Mouse (Mus musculus): Measurements from ENCODE around the gene Dph7. TPM values are rescaled to one million over a fixed set of nuclear protein-coding genes. Genes with fewer than 3 reads are reported as not detected.

Gene Dph7
- polyA plus RNA-seq (2015; fragmentation: Nextera tagmentation; extraction: Ambion mirVana) = 15.2 and 15.6 TPM in 2 replicates

GRCm38 (mm10) chr2:24962304-24963000 lies at the start of gene Dph7:
TSS of gene Dph7 (plus strand) at chr2:24962400.

DNA sequence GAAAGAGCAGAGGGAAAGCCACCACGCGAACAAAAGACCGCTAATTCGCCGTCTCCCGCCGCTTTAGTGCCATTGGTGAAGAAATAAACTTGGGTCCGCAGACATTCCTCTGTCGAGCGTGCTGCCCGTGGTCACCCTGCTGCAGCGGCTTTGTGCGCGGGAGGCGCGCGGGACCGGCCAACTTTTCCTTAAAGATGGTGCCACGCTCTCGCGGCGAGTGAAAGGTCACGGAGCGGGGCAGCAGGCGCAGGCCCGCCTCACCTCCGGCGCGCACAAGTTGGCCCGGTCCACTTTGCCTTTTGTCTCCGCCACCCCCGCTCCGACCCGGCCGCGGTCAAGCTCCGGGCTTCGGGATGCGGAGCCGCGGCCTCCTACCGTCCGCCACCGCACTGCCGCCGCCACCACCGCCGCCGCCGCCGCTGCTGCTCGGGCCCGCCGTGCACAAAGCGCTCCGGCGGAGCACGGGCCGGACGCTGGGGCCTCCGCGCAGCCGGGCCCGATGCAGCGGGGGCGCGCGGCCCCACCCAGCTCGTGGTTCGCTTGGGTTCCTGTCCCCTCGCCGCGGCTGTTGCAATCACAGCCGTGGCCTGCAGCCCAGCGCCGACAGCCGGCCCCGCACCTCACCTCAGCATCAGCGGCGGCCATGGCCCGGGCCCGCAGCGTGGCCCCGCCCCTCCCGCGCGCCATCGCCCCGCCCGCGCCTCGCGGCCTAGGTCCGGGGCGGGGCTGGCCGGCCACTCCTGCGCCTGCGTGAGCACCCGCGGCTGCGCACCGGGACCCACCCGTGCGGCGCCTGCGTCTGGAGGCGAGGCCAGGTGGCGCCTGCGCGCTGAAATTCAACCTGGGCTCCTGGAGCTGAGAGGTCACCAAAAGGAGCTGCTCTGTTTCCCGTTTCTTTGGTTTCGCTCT lies 43.0 kb upstream of the Dph7 start, which contains the start of gene Ehmt1:
Gene Ehmt1, minus strand, starts transcription at position 685 of the 909 bp plus-strand sequence.

GRCm38 (mm10) chr2:24935057-24935796 lies 27.0 kb upstream of the Dph7 start, which contains the start of gene Arrdc1:
TSS of gene Arrdc1 (minus strand) at chr2:24935252.

DNA sequence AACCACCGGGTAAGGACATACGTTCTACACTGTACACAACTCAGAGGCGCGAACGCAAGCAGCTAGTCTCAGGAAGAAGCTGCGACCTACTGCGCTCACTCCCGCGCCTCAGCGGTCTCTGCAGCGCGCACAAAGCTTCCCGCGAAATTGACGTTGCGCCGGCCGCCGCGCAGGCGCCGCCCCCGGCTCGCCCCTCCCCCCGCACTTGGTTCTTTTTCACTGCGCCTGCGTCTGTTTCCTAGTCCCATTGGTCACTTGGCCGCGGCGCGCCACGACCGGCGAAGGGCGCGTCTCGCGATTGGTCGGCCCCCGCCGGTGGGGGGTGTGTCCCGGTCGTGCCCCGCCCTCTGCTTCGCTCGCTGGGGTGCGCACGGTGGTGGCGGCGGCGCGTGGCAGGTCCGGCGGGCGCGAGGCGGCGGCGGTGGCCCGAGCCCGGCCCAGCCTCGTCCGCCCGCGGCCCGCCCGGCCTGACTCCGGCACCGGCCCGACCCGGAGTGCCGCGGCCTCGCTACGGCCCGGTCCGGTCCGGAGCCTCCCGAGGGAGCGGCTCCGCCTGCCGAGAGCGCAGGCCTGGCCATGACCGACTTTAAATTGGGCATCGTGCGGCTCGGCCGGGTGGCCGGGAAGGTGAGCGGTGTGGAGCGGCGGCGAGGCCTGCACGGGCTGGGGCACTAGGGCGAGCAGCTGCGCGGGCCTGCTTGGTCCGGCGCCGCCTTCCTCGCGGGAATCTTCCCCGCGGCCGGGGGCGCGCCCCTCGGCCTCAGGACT lies 12.6 kb upstream of the Dph7 start, which contains the start of gene Zmynd19:
Gene Zmynd19, plus strand, starts transcription at position 372 of the 768 bp plus-strand sequence.

DNA sequence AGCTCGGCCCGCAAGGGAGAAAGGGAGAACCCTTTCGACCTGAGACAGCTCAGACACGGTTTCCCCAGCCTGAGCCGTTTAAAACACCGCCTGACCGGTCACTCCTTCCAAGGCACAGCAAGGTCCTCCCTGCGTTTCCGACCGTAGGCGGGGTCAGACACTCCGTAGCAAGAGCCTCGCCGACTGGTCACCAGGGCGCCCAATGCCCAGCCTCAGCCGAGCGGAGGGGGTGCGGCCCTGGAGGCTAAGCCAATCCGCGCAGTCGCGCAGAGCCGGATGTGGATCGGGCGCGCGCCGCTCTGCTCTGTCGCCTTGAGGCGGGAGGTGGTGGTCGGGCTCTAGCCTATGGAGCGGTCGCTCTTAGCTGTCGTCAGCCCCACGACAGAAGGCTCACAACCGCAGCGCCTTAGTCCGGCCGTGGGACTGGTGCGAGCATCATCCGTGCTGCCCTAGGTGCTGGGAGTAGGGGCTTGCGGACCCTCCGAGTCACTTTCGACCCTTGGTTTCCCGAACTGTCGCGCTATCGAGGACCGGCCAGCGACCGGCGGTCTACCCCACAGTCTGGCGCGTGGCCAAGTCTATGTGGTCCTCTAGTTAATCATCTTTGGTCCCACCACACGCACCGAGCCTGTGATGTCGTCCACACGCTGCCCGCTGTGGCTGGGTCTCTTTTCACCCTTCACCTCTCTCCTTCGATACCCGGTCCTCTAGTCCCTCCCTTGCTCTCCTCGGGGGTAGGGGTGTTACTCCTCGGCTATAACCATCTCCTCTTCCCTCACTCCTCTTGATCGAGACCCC lies 12.9 kb downstream of the Dph7 start, which contains the start of gene Mrpl41:
Gene Mrpl41, minus strand, starts transcription at position 193 of the 798 bp plus-strand sequence.

DNA sequence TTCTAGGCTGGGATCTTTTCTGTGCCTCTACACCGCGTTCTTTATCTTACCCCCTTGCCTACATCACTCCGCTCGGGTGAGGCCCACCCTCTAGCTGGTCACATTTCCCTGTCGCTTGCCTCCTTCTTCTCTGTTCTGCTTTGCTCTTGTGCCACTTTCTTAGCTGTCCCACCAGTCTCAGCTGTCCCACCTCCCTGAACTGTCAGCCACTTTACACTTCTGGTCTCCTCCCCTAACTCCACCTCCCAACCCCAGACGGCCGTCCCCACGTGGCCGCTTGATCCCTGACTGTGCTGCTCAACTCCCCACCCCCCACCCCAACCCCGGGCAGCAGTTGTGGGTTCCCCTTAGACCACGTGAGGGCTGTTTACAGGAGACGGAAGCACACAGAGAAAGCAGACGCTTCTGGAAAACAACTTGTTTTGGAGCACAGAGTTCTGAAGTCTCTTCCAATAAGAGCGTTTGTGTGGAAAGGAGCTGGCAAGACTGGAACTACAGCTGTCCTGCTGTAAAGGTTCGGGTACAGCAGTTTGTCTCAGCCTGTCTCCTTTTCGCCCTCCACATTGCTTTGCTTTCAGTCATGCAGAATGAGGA lies 13.6 kb downstream of the Dph7 start, which contains the start of gene Pnpla7:
Gene Pnpla7, plus strand, starts transcription at position 330 of the 594 bp plus-strand sequence.

Other genes with a start within 250 kb of the Dph7 start
- 0.01 and 0.06 TPM in 2 replicates for gene Cacna1b, start 199.2 kb upstream of the Dph7 start, polyA plus RNA-seq (2015; fragmentation: Nextera tagmentation; extraction: Ambion mirVana)
- gene Ehmt1, start 42.8 kb upstream of the Dph7 start, polyA plus RNA-seq (2015; fragmentation: Nextera tagmentation; extraction: Ambion mirVana) = 25.0 and 28.0 TPM in 2 replicates
- gene Arrdc1, start 27.1 kb upstream of the Dph7 start, polyA plus RNA-seq (2015; fragmentation: Nextera tagmentation; extraction: Ambion mirVana) = 39.2 and 50.4 TPM in 2 replicates
- gene Zmynd19, start 12.6 kb upstream of the Dph7 start, polyA plus RNA-seq (2015; fragmentation: Nextera tagmentation; extraction: Ambion mirVana) = 13.4 and 15.2 TPM in 2 replicates
- 97.8 and 105 TPM in 2 replicates for gene Mrpl41, start 12.7 kb downstream of the Dph7 start, polyA plus RNA-seq (2015; fragmentation: Nextera tagmentation; extraction: Ambion mirVana)
- 24.9 and 30.7 TPM in 2 replicates for gene Pnpla7, start 13.6 kb downstream of the Dph7 start, polyA plus RNA-seq (2015; fragmentation: Nextera tagmentation; extraction: Ambion mirVana)
- gene Nsmf, start 92.0 kb downstream of the Dph7 start, polyA plus RNA-seq (2015; fragmentation: Nextera tagmentation; extraction: Ambion mirVana) = 16.5 and 22.2 TPM in 2 replicates
- gene Entpd8, start 117.9 kb downstream of the Dph7 start, polyA plus RNA-seq (2015; fragmentation: Nextera tagmentation; extraction: Ambion mirVana) = not detected in 2 replicates
- gene Noxa1, start 132.7 kb downstream of the Dph7 start, polyA plus RNA-seq (2015; fragmentation: Nextera tagmentation; extraction: Ambion mirVana) = 0.07 and 0.21 TPM in 2 replicates
- 5.3 and 5.6 TPM in 2 replicates for gene Nrarp, start 218.4 kb downstream of the Dph7 start, polyA plus RNA-seq (2015; fragmentation: Nextera tagmentation; extraction: Ambion mirVana)
- gene Tor4a, start 234.5 kb downstream of the Dph7 start, polyA plus RNA-seq (2015; fragmentation: Nextera tagmentation; extraction: Ambion mirVana) = 9.0 and 12.1 TPM in 2 replicates
- gene Nelfb, start 249.1 kb downstream of the Dph7 start, polyA plus RNA-seq (2015; fragmentation: Nextera tagmentation; extraction: Ambion mirVana) = 46.6 and 50.8 TPM in 2 replicates

Measured in spleen, postnatal 0 days (tissue).